Mouse (Mus musculus): ENCODE data around the gene Abhd2. TPM values are rescaled to one million over a fixed set of nuclear protein-coding genes. Genes with fewer than 3 reads are reported as not detected.
"Not testable (repeated sequence)": the region's sequence is repeated elsewhere in the genome, so short reads cannot be mapped to it uniquely, and the experiment has no call there.

Gene Abhd2
- total RNA-seq, 2 experiments from 2014 or later, result 33.3 to 55.3 TPM

GRCm38 (mm10) chr7:79263776-79264175 is 9.2 kb upstream of the Abhd2 start:
- no peak for ATAC-seq (replicated peaks; ENCODE audit: poor library complexity, severe bottlenecking)

- ATAC-seq (replicated peaks; ENCODE audit: poor library complexity, severe bottlenecking), result no peak
Observed at GRCm38 (mm10) chr7:79266228-79266627, 6.8 kb upstream of the Abhd2 start.

GRCm38 (mm10) chr7:79267690-79268388 is 5.2 kb upstream of the Abhd2 start:
- no peak for ATAC-seq (replicated peaks; ENCODE audit: poor library complexity, severe bottlenecking)

- ATAC-seq (replicated peaks; ENCODE audit: poor library complexity, severe bottlenecking), result no peak
Observed at GRCm38 (mm10) chr7:79268897-79269296, 4.1 kb upstream of the Abhd2 start.

- ATAC-seq (replicated peaks; ENCODE audit: poor library complexity, severe bottlenecking), result no peak
Observed at GRCm38 (mm10) chr7:79269411-79269810, 3.6 kb upstream of the Abhd2 start.

DNA sequence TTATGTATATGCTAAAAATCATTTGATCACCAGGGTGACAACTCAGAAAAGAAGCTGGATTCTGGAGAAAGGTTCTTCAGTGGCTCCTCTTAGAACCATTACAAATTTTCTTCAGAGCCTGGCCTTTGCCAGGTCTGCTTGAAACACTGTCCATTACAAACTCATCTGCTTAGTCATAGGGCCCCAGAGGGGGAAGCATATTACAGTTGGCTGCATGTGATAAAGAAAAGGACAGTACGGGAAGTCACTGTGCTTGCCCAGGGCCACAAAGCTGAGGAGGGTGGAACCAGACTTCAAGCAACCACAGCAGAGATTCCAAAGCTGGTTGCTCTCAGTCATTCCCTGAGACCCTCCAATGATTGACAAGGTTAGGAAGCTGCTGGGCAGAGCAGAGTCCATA is 3.1 kb upstream of the Abhd2 start:
- peak; percentile 39 for ATAC-seq (replicated peaks; ENCODE audit: poor library complexity, severe bottlenecking)

DNA sequence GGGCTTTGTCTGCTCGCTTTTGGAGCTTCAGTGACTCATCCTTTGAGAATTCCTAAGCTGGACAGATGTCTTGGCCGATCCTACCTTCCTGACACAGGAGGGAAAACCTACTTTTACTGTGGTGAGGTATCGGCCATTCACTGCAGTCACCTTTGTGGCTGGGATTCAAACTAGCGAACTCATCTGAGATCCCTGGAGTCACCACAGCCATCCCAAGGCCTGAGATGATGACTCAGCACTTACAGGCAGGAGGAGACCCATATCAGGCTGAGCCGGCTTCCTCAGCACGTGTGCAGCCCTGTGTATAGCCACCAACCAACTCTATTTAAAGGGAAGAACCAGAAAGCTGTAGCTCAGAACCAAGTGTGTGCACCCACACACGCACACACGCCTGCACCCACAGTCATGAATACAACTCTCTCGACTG is 2.0 kb upstream of the Abhd2 start:
- no peak for ATAC-seq (replicated peaks; ENCODE audit: poor library complexity, severe bottlenecking)

GRCm38 (mm10) chr7:79271861-79272788 is 874 bp upstream of the Abhd2 start:
- ATAC-seq (replicated peaks; ENCODE audit: poor library complexity, severe bottlenecking), result 0 out of 2 replicates have a peak, but pooled peaks have one; percentile 2

GRCm38 (mm10) chr7:79273738-79274472 is 906 bp downstream of the Abhd2 start:
- ATAC-seq (replicated peaks; ENCODE audit: poor library complexity, severe bottlenecking), result no peak

DNA sequence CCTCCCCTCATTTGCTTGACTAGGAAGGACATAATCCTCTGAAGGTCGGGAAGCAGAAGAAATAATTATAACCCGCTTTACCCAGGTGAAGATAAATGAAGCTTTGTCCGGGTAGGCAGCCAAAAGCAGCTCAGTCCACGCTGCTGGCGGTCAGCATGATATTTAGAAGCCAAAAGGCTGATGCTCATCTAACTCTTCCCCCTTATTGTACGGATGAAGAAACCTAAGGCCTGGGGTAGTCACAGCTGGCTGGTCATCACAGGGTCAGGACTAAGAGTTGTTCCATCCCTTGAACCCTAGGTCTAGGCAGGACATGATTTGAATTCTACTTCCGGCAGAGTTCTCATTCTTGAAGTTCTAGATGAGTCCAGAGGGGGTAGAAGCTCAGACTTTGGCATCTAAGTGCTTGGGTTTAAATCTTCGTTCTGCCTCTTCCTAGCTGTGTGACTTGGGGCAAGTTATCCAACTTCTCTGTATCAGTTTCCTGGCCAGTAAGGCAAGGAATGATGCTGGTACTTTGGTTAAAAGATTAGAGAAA is 1.5 kb downstream of the Abhd2 start:
- ATAC-seq (replicated peaks; ENCODE audit: poor library complexity, severe bottlenecking), result no peak

GRCm38 (mm10) chr7:79275345-79275744 is 2.3 kb downstream of the Abhd2 start:
- no peak for ATAC-seq (replicated peaks; ENCODE audit: poor library complexity, severe bottlenecking)

GRCm38 (mm10) chr7:79278432-79278831 is 5.4 kb downstream of the Abhd2 start:
- ATAC-seq (replicated peaks; ENCODE audit: poor library complexity, severe bottlenecking), result no peak

- peak; percentile 93 for ATAC-seq (replicated peaks; ENCODE audit: poor library complexity, severe bottlenecking)
Observed at GRCm38 (mm10) chr7:79279376-79280029, 6.5 kb downstream of the Abhd2 start.

DNA sequence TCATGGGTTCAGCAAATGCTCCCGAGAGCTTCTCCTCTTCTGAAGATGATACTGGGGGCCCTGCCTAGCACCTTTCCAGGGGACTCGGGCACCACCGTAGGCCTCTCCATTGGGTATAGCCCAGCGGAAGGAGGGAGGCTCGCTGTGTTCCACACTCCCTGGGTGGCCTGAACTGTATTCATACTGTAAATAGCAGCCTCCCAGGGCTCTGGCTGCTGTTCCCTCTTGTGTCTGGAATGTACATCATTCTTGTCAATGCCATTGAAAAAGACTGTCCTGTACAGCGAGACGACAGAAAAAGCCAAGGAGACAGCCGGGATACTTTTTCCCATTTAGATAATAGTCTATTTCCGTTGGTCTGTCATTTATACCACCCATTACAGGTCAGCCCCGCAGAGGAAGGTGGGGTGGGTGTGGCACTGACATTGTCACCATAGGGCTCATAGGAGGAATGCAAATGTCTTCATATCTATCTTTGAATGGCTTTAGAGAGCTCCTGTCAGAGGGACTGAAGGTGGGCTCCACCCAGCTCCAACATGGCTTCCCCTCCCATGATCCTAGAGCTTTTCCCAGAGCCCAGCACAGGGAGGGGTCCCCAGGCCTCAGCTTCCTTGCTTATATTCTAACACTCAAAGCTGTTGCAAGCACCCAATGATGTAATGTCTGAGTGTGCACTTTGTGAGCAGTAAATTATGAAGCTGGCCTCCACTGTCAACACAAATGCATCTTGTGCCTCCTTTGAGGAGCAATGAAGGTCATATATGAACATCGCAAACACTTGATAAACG is 10.1 kb downstream of the Abhd2 start:
- no peak for ATAC-seq (replicated peaks; ENCODE audit: poor library complexity, severe bottlenecking)

- ATAC-seq (replicated peaks; ENCODE audit: poor library complexity, severe bottlenecking), result not testable (repeated sequence)
Observed at GRCm38 (mm10) chr7:79283671-79283941, 10.6 kb downstream of the Abhd2 start.

DNA sequence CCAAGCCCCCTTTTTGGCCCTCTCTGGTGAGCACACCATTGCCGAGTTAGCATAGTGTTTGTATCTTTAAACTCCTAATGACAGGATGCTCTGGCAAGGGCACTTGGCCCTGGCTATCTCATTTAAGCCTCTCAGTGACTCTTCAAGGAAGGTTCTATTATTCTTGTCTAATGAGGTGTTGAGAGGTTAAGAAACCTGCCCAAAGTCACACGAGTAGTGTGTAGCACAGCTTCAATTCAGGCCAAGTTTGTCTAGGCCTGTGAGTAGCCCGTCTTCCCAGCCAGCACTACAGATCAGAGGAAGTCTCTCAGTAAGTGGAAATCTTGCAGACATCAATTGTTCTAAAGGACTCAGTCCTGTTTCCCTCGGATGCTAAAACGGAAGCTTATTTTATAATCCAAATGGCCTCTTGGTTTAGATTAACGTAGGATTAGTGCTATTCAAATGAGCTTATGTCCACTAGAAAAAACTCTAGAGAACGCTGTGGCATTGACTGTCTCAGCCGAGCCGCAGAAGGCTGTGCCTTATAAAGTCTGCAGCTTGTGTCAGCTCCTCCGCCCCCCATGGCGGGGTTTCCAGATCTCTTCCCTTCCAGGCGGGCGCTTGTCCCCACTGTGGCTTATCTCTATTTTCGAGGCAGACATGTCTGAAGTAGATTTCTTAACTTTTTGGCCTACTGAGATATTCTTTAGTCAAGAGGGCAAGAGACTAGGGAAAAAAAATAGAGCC is 11.3 kb downstream of the Abhd2 start:
- ATAC-seq (replicated peaks; ENCODE audit: poor library complexity, severe bottlenecking), result no peak

DNA sequence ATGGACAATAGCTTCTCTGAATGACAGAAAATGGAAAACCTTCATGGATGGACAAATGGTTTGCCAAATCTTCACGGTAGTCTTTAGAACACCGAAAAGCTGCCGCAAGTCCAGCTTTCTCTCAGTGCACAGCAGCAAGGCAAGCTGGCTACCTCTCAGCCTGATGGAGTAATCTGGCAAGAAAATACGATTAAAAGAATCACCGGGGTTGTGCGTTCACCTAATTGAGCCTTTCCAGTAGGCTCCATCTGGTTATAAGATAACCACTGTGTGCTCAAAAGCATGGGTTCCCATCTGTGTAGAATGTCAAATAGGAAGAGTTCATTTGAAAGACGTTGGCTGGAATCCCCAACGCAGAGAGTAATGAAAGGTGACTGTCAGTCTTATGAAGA is 11.9 kb downstream of the Abhd2 start:
- ATAC-seq (replicated peaks; ENCODE audit: poor library complexity, severe bottlenecking), result no peak

- no peak for ATAC-seq (replicated peaks; ENCODE audit: poor library complexity, severe bottlenecking)
Observed at GRCm38 (mm10) chr7:79285408-79285807, 12.4 kb downstream of the Abhd2 start.

- no peak for ATAC-seq (replicated peaks; ENCODE audit: poor library complexity, severe bottlenecking)
Observed at GRCm38 (mm10) chr7:79287226-79287625, 14.2 kb downstream of the Abhd2 start.
